Mouse (Mus musculus): ENCODE results near the gene Tmem63a. TPM values are rescaled to one million over a fixed set of nuclear protein-coding genes. Genes with fewer than 3 reads are reported as not detected.

The Tmem63a gene
- polyA plus RNA-seq, 1 experiment, result 26.9 TPM

- Histone ChIP-seq H3K9ac (ENCODE audit: low read depth, poor library complexity, severe bottlenecking) (no peak overlapping the region), H3K27ac (ENCODE audit: insufficient read depth, low read length) (no peak overlapping the region), H3K4me1 (ENCODE audit: control insufficient read depth, insufficient read depth, low read length) (peaks cover 10% of the 10 kb centered on the region), H3K9me3 (replicated peaks; ENCODE audit: control insufficient read depth, insufficient read depth, low read length, poor library complexity, severe bottlenecking) (no peaks in the 10 kb centered on the region), H3K27me3 (ENCODE audit: control insufficient read depth, insufficient read depth, low read length, poor library complexity, severe bottlenecking) (no peaks in the 10 kb centered on the region), H3K4me3 (ENCODE audit: low read depth, low read length) (no peak overlapping the region), H3K36me3 (ENCODE audit: control insufficient read depth, insufficient read depth, low read length, poor library complexity, severe bottlenecking) (no peaks in the 10 kb centered on the region)
- TF ChIP-seq CTCF (IDR thresholded peaks at IDR 0.05; ENCODE audit: low read depth, low read length), result no peak
Measured at GRCm38 (mm10) chr1:180946448-180946847, 4.3 kb downstream of the Tmem63a start.

- no peaks in the 10 kb centered on the region for H3K36me3 ChIP-seq (ENCODE audit: control insufficient read depth, insufficient read depth, low read length, poor library complexity, severe bottlenecking)
- no peaks in the 10 kb centered on the region for H3K27me3 ChIP-seq (ENCODE audit: control insufficient read depth, insufficient read depth, low read length, poor library complexity, severe bottlenecking)
- H3K4me3 ChIP-seq (ENCODE audit: low read depth, low read length), result no peak overlapping the region
- H3K9ac ChIP-seq (ENCODE audit: low read depth, poor library complexity, severe bottlenecking), result no peak overlapping the region
- TF ChIP-seq EP300 (IDR thresholded peaks at IDR 0.05; ENCODE audit: insufficient read depth, low read depth, low read length) (no peak), POLR2A (IDR thresholded peaks at IDR 0.05; ENCODE audit: insufficient read depth, low read length) (no peak), CTCF (IDR thresholded peaks at IDR 0.05; ENCODE audit: low read depth, low read length) (no peak)
- no peaks in the 10 kb centered on the region for H3K9me3 ChIP-seq (replicated peaks; ENCODE audit: control insufficient read depth, insufficient read depth, low read length, poor library complexity, severe bottlenecking)
- no peak overlapping the region for H3K27ac ChIP-seq (ENCODE audit: insufficient read depth, low read length)
- no peaks in the 10 kb centered on the region for H3K4me1 ChIP-seq (ENCODE audit: control insufficient read depth, insufficient read depth, low read length)
Measured at GRCm38 (mm10) chr1:180952085-180952746, 10.1 kb downstream of the Tmem63a start.

GRCm38 (mm10) chr1:180952808-180953207, 10.7 kb downstream of the Tmem63a start:
- H3K36me3 ChIP-seq (ENCODE audit: control insufficient read depth, insufficient read depth, low read length, poor library complexity, severe bottlenecking), result no peaks in the 10 kb centered on the region
- no peak for TF ChIP-seq POLR2A (IDR thresholded peaks at IDR 0.05; ENCODE audit: insufficient read depth, low read length)
- no peak for TF ChIP-seq EP300 (IDR thresholded peaks at IDR 0.05; ENCODE audit: insufficient read depth, low read depth, low read length)
- no peak for TF ChIP-seq CTCF (IDR thresholded peaks at IDR 0.05; ENCODE audit: low read depth, low read length)
- no peak overlapping the region for H3K27ac ChIP-seq (ENCODE audit: insufficient read depth, low read length)

DNA sequence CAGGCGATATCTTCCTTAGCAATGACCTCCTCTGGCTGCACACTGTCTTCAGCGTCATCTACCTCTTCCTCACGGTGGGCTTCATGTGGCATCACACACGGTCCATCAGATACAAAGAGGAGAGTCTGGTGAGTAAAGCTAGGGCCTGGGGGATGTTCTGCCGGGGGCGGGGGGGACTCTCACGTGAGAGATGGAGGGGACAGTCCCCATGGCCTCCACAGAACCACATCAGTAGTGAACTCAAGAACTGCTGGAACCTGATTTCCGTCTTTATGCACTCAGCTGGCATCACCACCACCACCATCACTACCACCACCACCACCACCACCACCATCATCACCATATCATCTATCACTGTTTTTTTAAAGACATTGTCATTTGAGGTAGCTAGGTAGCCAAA, 14.3 kb downstream of the Tmem63a start:
- Histone ChIP-seq H3K36me3 (ENCODE audit: control insufficient read depth, insufficient read depth, low read length, poor library complexity, severe bottlenecking) (no peaks in the 10 kb centered on the region), H3K9me3 (replicated peaks; ENCODE audit: control insufficient read depth, insufficient read depth, low read length, poor library complexity, severe bottlenecking) (no peaks in the 10 kb centered on the region), H3K9ac (ENCODE audit: low read depth, poor library complexity, severe bottlenecking) (no peak overlapping the region), H3K27ac (ENCODE audit: insufficient read depth, low read length) (no peak overlapping the region), H3K4me3 (ENCODE audit: low read depth, low read length) (no peak overlapping the region), H3K27me3 (ENCODE audit: control insufficient read depth, insufficient read depth, low read length, poor library complexity, severe bottlenecking) (no peaks in the 10 kb centered on the region), H3K4me1 (ENCODE audit: control insufficient read depth, insufficient read depth, low read length) (no peaks in the 10 kb centered on the region)
- TF ChIP-seq EP300 (IDR thresholded peaks at IDR 0.05; ENCODE audit: insufficient read depth, low read depth, low read length) (no peak), CTCF (IDR thresholded peaks at IDR 0.05; ENCODE audit: low read depth, low read length) (no peak), POLR2A (IDR thresholded peaks at IDR 0.05; ENCODE audit: insufficient read depth, low read length) (no peak)

More at GRCm38 (mm10) chr1:180952808-180953207, 10.7 kb downstream of the Tmem63a start:
- Histone ChIP-seq H3K27me3 (ENCODE audit: control insufficient read depth, insufficient read depth, low read length, poor library complexity, severe bottlenecking) (no peaks in the 10 kb centered on the region), H3K9me3 (replicated peaks; ENCODE audit: control insufficient read depth, insufficient read depth, low read length, poor library complexity, severe bottlenecking) (no peaks in the 10 kb centered on the region), H3K4me1 (ENCODE audit: control insufficient read depth, insufficient read depth, low read length) (no peaks in the 10 kb centered on the region), H3K9ac (ENCODE audit: low read depth, poor library complexity, severe bottlenecking) (no peak overlapping the region), H3K4me3 (ENCODE audit: low read depth, low read length) (no peak overlapping the region)

GRCm38 (mm10) chr1:180956973-180957381, 14.8 kb downstream of the Tmem63a start:
- H3K27me3 ChIP-seq (ENCODE audit: control insufficient read depth, insufficient read depth, low read length, poor library complexity, severe bottlenecking), result no peaks in the 10 kb centered on the region

GRCm38 (mm10) chr1:180957989-180958388, 15.8 kb downstream of the Tmem63a start:
- Histone ChIP-seq H3K27me3 (ENCODE audit: control insufficient read depth, insufficient read depth, low read length, poor library complexity, severe bottlenecking) (no peaks in the 10 kb centered on the region), H3K36me3 (ENCODE audit: control insufficient read depth, insufficient read depth, low read length, poor library complexity, severe bottlenecking) (no peaks in the 10 kb centered on the region), H3K27ac (ENCODE audit: insufficient read depth, low read length) (no peak overlapping the region), H3K4me3 (ENCODE audit: low read depth, low read length) (no peak overlapping the region), H3K9ac (ENCODE audit: low read depth, poor library complexity, severe bottlenecking) (no peak overlapping the region), H3K9me3 (replicated peaks; ENCODE audit: control insufficient read depth, insufficient read depth, low read length, poor library complexity, severe bottlenecking) (no peaks in the 10 kb centered on the region), H3K4me1 (ENCODE audit: control insufficient read depth, insufficient read depth, low read length) (no peaks in the 10 kb centered on the region)
- TF ChIP-seq CTCF (IDR thresholded peaks at IDR 0.05; ENCODE audit: low read depth, low read length), result no peak
- no peak for TF ChIP-seq POLR2A (IDR thresholded peaks at IDR 0.05; ENCODE audit: insufficient read depth, low read length)
- TF ChIP-seq EP300 (IDR thresholded peaks at IDR 0.05; ENCODE audit: insufficient read depth, low read depth, low read length), result no peak

More at GRCm38 (mm10) chr1:180956973-180957381, 14.8 kb downstream of the Tmem63a start:
- Histone ChIP-seq H3K36me3 (ENCODE audit: control insufficient read depth, insufficient read depth, low read length, poor library complexity, severe bottlenecking) (no peaks in the 10 kb centered on the region), H3K9me3 (replicated peaks; ENCODE audit: control insufficient read depth, insufficient read depth, low read length, poor library complexity, severe bottlenecking) (no peaks in the 10 kb centered on the region), H3K9ac (ENCODE audit: low read depth, poor library complexity, severe bottlenecking) (no peak overlapping the region), H3K27ac (ENCODE audit: insufficient read depth, low read length) (no peak overlapping the region), H3K4me1 (ENCODE audit: control insufficient read depth, insufficient read depth, low read length) (no peaks in the 10 kb centered on the region), H3K4me3 (ENCODE audit: low read depth, low read length) (no peak overlapping the region)
- TF ChIP-seq CTCF (IDR thresholded peaks at IDR 0.05; ENCODE audit: low read depth, low read length) (no peak), EP300 (IDR thresholded peaks at IDR 0.05; ENCODE audit: insufficient read depth, low read depth, low read length) (no peak), POLR2A (IDR thresholded peaks at IDR 0.05; ENCODE audit: insufficient read depth, low read length) (no peak)
